Mouse (Mus musculus) embryonic facial prominence, embryonic 15.5 days (tissue): ENCODE measurements around the gene Kcnj10. TPM values are rescaled to one million over a fixed set of nuclear protein-coding genes. Genes with fewer than 3 reads are reported as not detected.

ENCODE experiments used
- ATAC-seq: fragments of 200-750 bp; cut with Nextera tagmentation; 2 replicates; pipeline ENCODE4 v1.8.0; 2017; ENCODE audit warnings: low read depth, moderate TSS enrichment; ENCODE audit not compliant: insufficient number of reproducible peaks, low FRiP score, low TSS enrichment
- H3K27ac ChIP-seq: fragments of 300-500 bp; sonication (generic); replicated peaks from 2 replicates; pipeline ENCODE4 v1.5.1; 2015; ENCODE audit warnings: mild to moderate bottlenecking, inconsistent platforms
- H3K27me3 ChIP-seq: fragments of 300-500 bp; sonication (generic); 2 replicates; pipeline ENCODE4 v1.6.1; 2015; ENCODE audit warnings: inconsistent platforms
- H3K36me3 ChIP-seq: fragments of 300-500 bp; sonication (generic); 2 replicates; pipeline ENCODE4 v1.6.1; 2015; ENCODE audit warnings: mild to moderate bottlenecking, inconsistent platforms
- H3K4me1 ChIP-seq: fragments of 300-500 bp; sonication (generic); 2 replicates; pipeline ENCODE4 v1.6.1; 2015; ENCODE audit warnings: inconsistent platforms
- H3K4me2 ChIP-seq: fragments of 300-500 bp; sonication (generic); replicated peaks from 2 replicates; pipeline ENCODE4 v1.6.1; 2015; ENCODE audit warnings: mild to moderate bottlenecking, inconsistent platforms
- H3K4me3 ChIP-seq: fragments of 300-500 bp; sonication (generic); replicated peaks from 2 replicates; pipeline ENCODE4 v1.5.1; 2015; ENCODE audit warnings: mild to moderate bottlenecking, inconsistent platforms
- H3K9ac ChIP-seq: fragments of 300-500 bp; sonication (generic); 2 replicates; pipeline ENCODE4 v1.6.1; 2015; ENCODE audit warnings: inconsistent platforms
- H3K9me3 ChIP-seq: fragments of 300-500 bp; sonication (generic); replicated peaks from 2 replicates; pipeline ENCODE4 v1.6.1; 2016; ENCODE audit warnings: inconsistent platforms
- WGBS: fragments of 180-500 bp; shearing (Covaris S2); methylation state at CpG from one replicate; pipeline ENCODE4 v1.1.7; 2015; 5-methylcytosine and 5-hydroxymethylcytosine counted together
- polyA plus RNA-seq: library from polyadenylated mRNA; unstranded; fragments of >200 nt; fragmentation: Nextera tagmentation; extraction: Ambion mirVana; gene quantifications from 2 replicates; pipeline ENCODE4 v1.2.1, GENCODE M21; 2015

Gene Kcnj10
- polyA plus RNA-seq, 1 experiment from 2014 or later, result 0.09 TPM

DNA sequence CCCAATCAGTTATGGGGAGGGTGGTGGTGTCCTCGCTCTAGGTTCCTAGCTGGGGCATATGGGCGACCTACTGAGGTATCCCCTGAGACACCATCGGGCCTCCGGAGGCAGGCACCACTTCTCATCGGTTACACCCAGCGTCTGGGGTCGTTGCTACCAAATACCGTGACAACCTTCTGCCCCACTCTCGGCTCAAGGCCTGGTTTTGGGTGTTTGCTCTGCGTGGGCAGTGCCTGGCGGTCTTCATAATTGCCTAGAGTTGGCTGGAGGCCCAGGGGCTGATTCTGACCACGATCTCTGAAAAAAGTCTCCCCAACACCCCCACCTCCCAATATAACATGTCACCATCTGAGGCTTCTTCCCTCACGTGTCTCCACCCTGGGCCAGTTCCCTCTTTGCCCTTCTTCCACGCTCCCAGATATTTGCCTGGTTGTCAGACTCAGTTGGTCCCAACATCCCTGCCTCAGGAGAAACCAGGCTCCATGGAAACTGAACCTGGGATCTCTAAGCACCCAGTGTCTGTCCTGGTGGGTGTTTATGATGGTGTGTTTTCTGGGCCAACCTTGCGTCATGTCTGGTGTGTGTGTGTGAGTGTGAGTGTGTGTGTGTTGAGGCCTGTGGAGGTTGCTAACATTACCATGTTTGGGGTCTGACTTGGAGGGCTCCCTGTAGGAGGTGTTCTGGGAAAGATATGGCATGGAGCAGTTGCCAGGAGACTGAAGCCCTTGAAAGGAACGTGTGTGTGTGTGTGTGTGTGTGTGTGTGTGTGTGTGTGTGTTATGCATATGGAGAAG is 28.0 kb upstream of the Kcnj10 start:
- Histone ChIP-seq H3K27ac (peak overlapping the region; percentile 94; the same call in 1 of the 2 replicates), H3K36me3 (peaks cover 6% of the 10 kb centered on the region; the same call in 1 of the 2 replicates), H3K4me2 (peak overlapping the region; percentile 95), H3K27me3 (no peaks in the 10 kb centered on the region), H3K4me3 (peak overlapping the region; percentile 67), H3K9me3 (no peaks in the 10 kb centered on the region), H3K9ac (peak overlapping the region; percentile 47), H3K4me1 (peaks cover 41% of the 10 kb centered on the region)
- peak; percentile 2; the same call in 1 of the 2 replicates for ATAC-seq
- WGBS, result 14% methylated on average over 16 of the region's 16 CpGs

GRCm38 (mm10) chr1:172313613-172314411 is 27.2 kb upstream of the Kcnj10 start:
- H3K36me3 ChIP-seq, result peaks cover 14% of the 10 kb centered on the region; the same call in 1 of the 2 replicates
- H3K27me3 ChIP-seq, result no peaks in the 10 kb centered on the region
- ATAC-seq, result no peak
- 72% methylated on average over 10 of the region's 10 CpGs for WGBS
- H3K27ac ChIP-seq, result 0 out of 2 replicates have a peak overlapping the region, but pooled peaks have one; percentile 4
- peaks cover 36% of the 10 kb centered on the region for H3K4me1 ChIP-seq
- 0 out of 2 replicates have a peak overlapping the region, but pooled peaks have one; percentile 95 for H3K4me2 ChIP-seq
- H3K9ac ChIP-seq, result no peak overlapping the region
- peak overlapping the region; percentile 67; the same call in 1 of the 2 replicates for H3K4me3 ChIP-seq
- no peaks in the 10 kb centered on the region for H3K9me3 ChIP-seq

- ATAC-seq, result no peak
- H3K27ac ChIP-seq, result no peak overlapping the region
- no peaks in the 10 kb centered on the region for H3K9me3 ChIP-seq
- no peak overlapping the region for H3K4me2 ChIP-seq
- peaks cover 20% of the 10 kb centered on the region; the same call in 1 of the 2 replicates for H3K36me3 ChIP-seq
- H3K9ac ChIP-seq, result no peak overlapping the region
- 78% methylated on average over 3 of the region's 3 CpGs for WGBS
- no peak overlapping the region for H3K4me3 ChIP-seq
- no peaks in the 10 kb centered on the region for H3K27me3 ChIP-seq
- H3K4me1 ChIP-seq, result peaks cover 29% of the 10 kb centered on the region
Observed at GRCm38 (mm10) chr1:172314911-172315310, 26.1 kb upstream of the Kcnj10 start.

DNA sequence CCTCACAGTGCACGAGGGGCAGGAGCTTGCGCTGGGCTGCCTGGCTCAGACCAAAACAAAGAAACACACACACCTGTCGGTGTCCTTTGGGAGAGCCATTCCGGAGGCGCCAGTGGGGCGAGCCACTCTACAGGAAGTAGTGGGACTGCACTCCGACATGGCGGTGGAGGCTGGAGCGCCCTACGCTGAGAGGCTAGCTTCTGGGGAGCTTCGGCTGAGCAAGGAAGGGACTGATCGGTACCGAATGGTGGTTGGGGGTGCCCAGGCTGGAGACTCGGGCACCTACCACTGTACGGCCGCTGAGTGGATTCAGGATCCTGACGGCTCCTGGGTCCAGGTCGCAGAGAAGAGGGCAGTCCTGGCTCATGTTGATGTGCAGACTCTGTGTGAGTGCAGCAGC is 23.6 kb upstream of the Kcnj10 start:
- no peak for ATAC-seq
- no peak overlapping the region for H3K9ac ChIP-seq
- H3K9me3 ChIP-seq, result no peaks in the 10 kb centered on the region
- no peak overlapping the region for H3K4me3 ChIP-seq
- no peaks in the 10 kb centered on the region for H3K27me3 ChIP-seq
- 53% methylated on average over 18 of the region's 18 CpGs for WGBS
- H3K4me1 ChIP-seq, result peaks cover 18% of the 10 kb centered on the region
- peaks cover 20% of the 10 kb centered on the region; the same call in 1 of the 2 replicates for H3K36me3 ChIP-seq
- no peak overlapping the region for H3K27ac ChIP-seq
- H3K4me2 ChIP-seq, result no peak overlapping the region

- no peak for ATAC-seq
- H3K4me1 ChIP-seq, result peaks cover 14% of the 10 kb centered on the region
- 64% methylated on average over 15 of the region's 15 CpGs for WGBS
- no peaks in the 10 kb centered on the region for H3K9me3 ChIP-seq
- H3K4me3 ChIP-seq, result no peak overlapping the region
- no peak overlapping the region for H3K4me2 ChIP-seq
- peaks cover 20% of the 10 kb centered on the region; the same call in 1 of the 2 replicates for H3K36me3 ChIP-seq
- no peak overlapping the region for H3K27ac ChIP-seq
- no peak overlapping the region for H3K9ac ChIP-seq
- no peaks in the 10 kb centered on the region for H3K27me3 ChIP-seq
Observed at GRCm38 (mm10) chr1:172317946-172318345, 23.1 kb upstream of the Kcnj10 start.

GRCm38 (mm10) chr1:172318424-172319035 is 22.5 kb upstream of the Kcnj10 start:
- no peak for ATAC-seq
- WGBS, result 80% methylated on average over 19 of the region's 19 CpGs
- no peak overlapping the region for H3K27ac ChIP-seq
- no peak overlapping the region for H3K4me3 ChIP-seq
- H3K36me3 ChIP-seq, result peaks cover 20% of the 10 kb centered on the region; the same call in 1 of the 2 replicates
- no peak overlapping the region for H3K4me2 ChIP-seq
- peaks cover 8% of the 10 kb centered on the region for H3K4me1 ChIP-seq
- no peak overlapping the region for H3K9ac ChIP-seq
- no peaks in the 10 kb centered on the region for H3K9me3 ChIP-seq
- no peaks in the 10 kb centered on the region for H3K27me3 ChIP-seq

DNA sequence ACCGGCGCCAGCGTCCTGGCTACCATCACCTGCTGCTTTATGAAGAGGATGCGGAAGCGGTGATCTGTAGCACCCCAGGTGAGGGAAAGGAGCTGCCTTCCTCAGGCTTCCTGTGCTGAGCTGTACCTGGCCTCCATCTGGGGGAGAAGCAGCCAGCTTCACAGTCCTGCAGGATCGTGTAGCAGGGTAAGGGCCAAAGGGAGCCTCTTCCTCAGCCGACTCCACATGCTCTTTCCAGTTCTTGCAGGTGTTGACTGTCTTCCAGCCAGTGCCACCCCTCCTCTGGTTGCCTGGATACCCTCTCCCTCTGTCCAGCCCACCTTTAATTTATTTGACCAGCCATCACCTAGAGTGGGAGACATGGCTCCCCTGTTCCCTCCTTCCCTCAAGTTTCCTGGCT is 21.7 kb upstream of the Kcnj10 start:
- no peaks in the 10 kb centered on the region for H3K27me3 ChIP-seq
- WGBS, result 80% methylated on average over 7 of the region's 7 CpGs
- no peak overlapping the region for H3K4me2 ChIP-seq
- peaks cover 20% of the 10 kb centered on the region; the same call in 1 of the 2 replicates for H3K36me3 ChIP-seq
- 0 out of 2 replicates have a peak, but pooled peaks cover 3% of the 10 kb centered on the region for H3K4me1 ChIP-seq
- H3K27ac ChIP-seq, result no peak overlapping the region
- no peak for ATAC-seq
- H3K9ac ChIP-seq, result no peak overlapping the region
- H3K4me3 ChIP-seq, result no peak overlapping the region
- H3K9me3 ChIP-seq, result no peaks in the 10 kb centered on the region

DNA sequence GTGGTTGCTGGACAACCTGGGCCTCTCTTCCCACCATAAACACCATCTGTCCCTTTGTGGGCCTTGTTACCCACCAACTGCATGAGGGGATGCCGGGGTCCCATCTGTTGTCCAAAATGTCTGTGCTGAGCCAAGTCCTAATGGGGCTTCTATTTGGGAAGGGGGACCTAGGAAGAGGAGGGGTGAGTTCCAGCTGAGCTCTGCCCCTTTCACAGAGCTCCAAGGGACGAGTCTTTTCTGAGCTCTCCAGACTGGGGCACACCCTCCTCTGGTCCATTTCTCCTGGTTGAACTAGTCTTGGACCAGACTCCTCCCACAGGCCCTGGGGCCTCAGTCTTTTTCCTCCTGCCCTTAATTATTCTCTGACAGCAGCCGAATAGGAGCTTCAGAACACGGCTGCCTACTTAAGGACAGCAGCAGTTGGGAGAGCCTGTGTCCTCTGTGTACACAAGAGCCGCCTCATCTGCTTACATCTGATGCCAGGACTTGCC is 21.0 kb upstream of the Kcnj10 start:
- Histone ChIP-seq H3K4me1 (0 out of 2 replicates have a peak, but pooled peaks cover 3% of the 10 kb centered on the region), H3K9me3 (no peaks in the 10 kb centered on the region), H3K27me3 (peaks cover 2% of the 10 kb centered on the region; the same call in 1 of the 2 replicates), H3K27ac (no peak overlapping the region; the same call in 1 of the 2 replicates), H3K36me3 (peaks cover 20% of the 10 kb centered on the region; the same call in 1 of the 2 replicates), H3K4me2 (no peak overlapping the region), H3K4me3 (no peak overlapping the region), H3K9ac (no peak overlapping the region)
- WGBS, result 35% methylated on average over 5 of the region's 5 CpGs
- ATAC-seq, result no peak

- Histone ChIP-seq H3K4me2 (no peak overlapping the region), H3K27ac (no peak overlapping the region), H3K27me3 (peaks cover 29% of the 10 kb centered on the region), H3K9me3 (no peaks in the 10 kb centered on the region), H3K4me3 (no peak overlapping the region), H3K36me3 (peaks cover 15% of the 10 kb centered on the region; the same call in 1 of the 2 replicates), H3K9ac (no peak overlapping the region), H3K4me1 (peaks cover 14% of the 10 kb centered on the region)
- no peak for ATAC-seq
- WGBS, result 57% methylated on average over 13 of the region's 13 CpGs
Observed at GRCm38 (mm10) chr1:172322725-172323124, 18.3 kb upstream of the Kcnj10 start.

GRCm38 (mm10) chr1:172323298-172323697 is 17.7 kb upstream of the Kcnj10 start:
- 38% methylated on average over 5 of the region's 5 CpGs for WGBS
- Histone ChIP-seq H3K4me2 (no peak overlapping the region), H3K27me3 (peaks cover 35% of the 10 kb centered on the region), H3K27ac (no peak overlapping the region), H3K36me3 (peaks cover 11% of the 10 kb centered on the region; the same call in 1 of the 2 replicates), H3K4me1 (peaks cover 14% of the 10 kb centered on the region), H3K9ac (no peak overlapping the region), H3K9me3 (no peaks in the 10 kb centered on the region), H3K4me3 (no peak overlapping the region)
- ATAC-seq, result no peak
